Mouse (Mus musculus): ENCODE measurements at regions not wholly inside any gene's neighbourhood (a gene's known extent, or its start where the extent isn't known, plus 50 kb on each side); places are given as distances from the start of the nearest gene placed in this dataset.

DNA sequence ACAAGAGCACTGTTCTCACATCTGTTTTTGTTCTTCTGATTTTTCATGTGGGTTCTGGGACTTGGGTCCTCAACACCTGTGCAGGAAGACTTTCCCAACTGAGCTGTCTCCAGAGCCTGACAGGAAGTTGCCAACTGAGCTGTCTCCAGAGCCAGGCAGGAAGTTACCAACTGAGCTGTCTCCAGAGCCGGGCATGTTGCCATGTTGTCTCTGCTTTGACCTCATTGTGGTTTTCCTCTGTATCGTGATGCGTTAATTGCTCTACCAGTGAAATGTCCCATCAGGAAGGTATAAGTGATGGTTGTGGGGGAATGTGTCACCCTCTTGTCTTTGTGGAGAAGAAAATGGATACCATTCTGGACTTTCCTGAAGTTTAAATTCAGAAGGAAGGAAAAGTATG is 54.4 kb upstream of the Olfm4 start:
- no peak for DNase-seq (ENCODE audit: low read depth, low spot score)
- no peak for TF ChIP-seq CHD2 (IDR thresholded peaks at IDR 0.05; ENCODE audit: low read depth, low read length)
- TF ChIP-seq ZC3H11A (IDR thresholded peaks at IDR 0.05; ENCODE audit: borderline replicate concordance, low read depth, low read length) = no peak
- no peak for TF ChIP-seq ZNF384 (IDR thresholded peaks at IDR 0.05; ENCODE audit: low read depth, low read length)
- TF ChIP-seq HCFC1 (IDR thresholded peaks at IDR 0.05; ENCODE audit: borderline replicate concordance, insufficient read depth, low read length) = no peak
- Histone ChIP-seq H3K9me3 (ENCODE audit: control insufficient read depth, insufficient read depth, low read depth, low read length) (no peaks in the 10 kb centered on the region), H3K36me3 (ENCODE audit: control insufficient read depth, insufficient read depth, low read length, poor library complexity, severe bottlenecking) (no peaks in the 10 kb centered on the region), H3K4me1 (ENCODE audit: control insufficient read depth in 2 of 2, insufficient read depth in 2 of 2, low read length in 2 of 2, poor library complexity in 1 of 2) (no peaks in the 10 kb centered on the region), H3K27ac (ENCODE audit: insufficient read depth, low read depth, low read length, poor library complexity, severe bottlenecking) (no peak overlapping the region), H3K9ac (ENCODE audit: insufficient read depth, low read depth, low read length, poor library complexity, severe bottlenecking) (no peak overlapping the region), H3K4me3 (ENCODE audit: insufficient read depth in 1 of 2, low read depth in 1 of 2, low read length in 2 of 2, poor library complexity in 1 of 2, severe bottlenecking in 1 of 2) (no peak overlapping the region)
- in situ Hi-C loops (cut with MboI; ENCODE audit: low sequenced_read_pairs in 2 of 2, unreplicated experiment in 2 of 2) = no loop called here

DNA sequence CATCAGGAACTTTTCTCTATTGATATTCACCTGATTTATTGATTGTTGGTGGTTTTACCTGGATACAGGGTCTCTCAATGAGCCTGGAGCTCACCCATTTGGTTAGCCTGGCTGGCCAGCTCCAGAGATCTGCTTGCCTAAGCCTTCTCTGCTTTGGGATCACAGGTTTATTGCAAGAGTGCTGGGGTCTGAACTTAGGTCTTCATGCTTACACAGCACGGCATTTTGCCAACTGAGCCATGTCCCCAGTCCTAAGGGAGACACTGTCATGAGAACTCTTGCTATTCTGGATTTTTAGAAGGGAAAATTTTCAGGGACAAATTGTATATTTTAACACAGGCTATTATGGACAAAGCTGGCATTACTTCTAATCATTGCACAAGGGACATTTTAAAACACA is 56.7 kb upstream of the Olfm4 start:
- Histone ChIP-seq H3K9me3 (ENCODE audit: control insufficient read depth, insufficient read depth, low read depth, low read length) (no peaks in the 10 kb centered on the region), H3K4me3 (ENCODE audit: insufficient read depth in 1 of 2, low read depth in 1 of 2, low read length in 2 of 2, poor library complexity in 1 of 2, severe bottlenecking in 1 of 2) (no peak overlapping the region), H3K4me1 (ENCODE audit: control insufficient read depth in 2 of 2, insufficient read depth in 2 of 2, low read length in 2 of 2, poor library complexity in 1 of 2) (no peaks in the 10 kb centered on the region), H3K36me3 (ENCODE audit: control insufficient read depth, insufficient read depth, low read length, poor library complexity, severe bottlenecking) (no peaks in the 10 kb centered on the region), H3K9ac (ENCODE audit: insufficient read depth, low read depth, low read length, poor library complexity, severe bottlenecking) (no peak overlapping the region), H3K27ac (ENCODE audit: insufficient read depth, low read depth, low read length, poor library complexity, severe bottlenecking) (no peak overlapping the region)
- DNase-seq (ENCODE audit: low read depth, low spot score) = no peak
- in situ Hi-C loops (cut with MboI; ENCODE audit: low sequenced_read_pairs in 2 of 2, unreplicated experiment in 2 of 2) = no loop called here
- TF ChIP-seq CHD2 (IDR thresholded peaks at IDR 0.05; ENCODE audit: low read depth, low read length) (no peak), ZNF384 (IDR thresholded peaks at IDR 0.05; ENCODE audit: low read depth, low read length) (no peak), ZC3H11A (IDR thresholded peaks at IDR 0.05; ENCODE audit: borderline replicate concordance, low read depth, low read length) (no peak), MAFK (IDR thresholded peaks at IDR 0.05; ENCODE audit: insufficient read depth, low read depth, low read length) (no peak), HCFC1 (IDR thresholded peaks at IDR 0.05; ENCODE audit: borderline replicate concordance, insufficient read depth, low read length) (no peak)

DNA sequence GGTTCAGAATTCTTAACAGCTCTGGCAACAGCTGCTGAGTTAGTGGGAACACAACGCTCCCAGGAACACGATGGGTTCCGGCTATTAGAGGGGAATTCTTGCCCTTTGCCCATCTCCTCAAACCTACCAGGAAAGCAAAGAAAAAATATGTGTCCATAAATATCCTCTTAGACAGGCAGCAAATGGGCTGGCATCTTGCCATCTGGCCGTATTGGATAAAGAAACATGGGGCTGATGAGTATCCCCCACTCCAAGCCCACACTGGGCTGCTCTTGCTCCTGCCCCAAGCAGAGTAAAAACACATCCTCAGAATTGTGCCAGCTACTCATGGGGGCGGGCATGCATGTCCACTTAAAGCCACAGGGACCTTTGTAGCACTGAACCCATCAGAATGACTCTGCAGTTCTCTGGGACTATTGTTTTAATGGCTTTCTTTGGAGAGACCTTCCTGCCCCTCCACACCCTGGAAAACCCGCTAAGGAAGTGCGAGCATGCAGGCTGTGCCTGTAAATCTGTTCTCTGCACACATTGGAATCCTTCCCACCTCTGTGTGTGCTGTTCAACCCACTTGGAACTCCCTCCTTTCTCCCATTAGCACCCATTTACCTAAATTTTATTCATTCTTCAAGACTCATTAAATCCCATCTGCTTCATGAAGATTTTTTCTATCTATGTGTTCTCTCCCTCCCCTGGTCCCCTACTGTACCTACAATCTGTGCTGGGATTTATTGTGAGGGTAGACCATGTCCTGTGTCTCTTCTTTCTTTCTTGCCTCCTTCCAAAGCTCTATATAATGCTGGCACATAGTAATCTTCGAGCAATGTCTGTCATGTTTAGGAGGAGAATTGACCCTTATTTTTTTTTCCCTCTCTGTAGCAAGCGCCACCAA is 66.7 kb upstream of the Olfm4 start:
- Histone ChIP-seq H3K27ac (ENCODE audit: insufficient read depth, low read depth, low read length, poor library complexity, severe bottlenecking) (no peak overlapping the region), H3K9me3 (ENCODE audit: control insufficient read depth, insufficient read depth, low read depth, low read length) (no peaks in the 10 kb centered on the region), H3K4me1 (ENCODE audit: control insufficient read depth in 2 of 2, insufficient read depth in 2 of 2, low read length in 2 of 2, poor library complexity in 1 of 2) (no peaks in the 10 kb centered on the region), H3K4me3 (ENCODE audit: insufficient read depth in 1 of 2, low read depth in 1 of 2, low read length in 2 of 2, poor library complexity in 1 of 2, severe bottlenecking in 1 of 2) (no peak overlapping the region), H3K36me3 (ENCODE audit: control insufficient read depth, insufficient read depth, low read length, poor library complexity, severe bottlenecking) (no peaks in the 10 kb centered on the region), H3K9ac (ENCODE audit: insufficient read depth, low read depth, low read length, poor library complexity, severe bottlenecking) (no peak overlapping the region)
- DNase-seq (ENCODE audit: low read depth, low spot score) = no peak
- no peak for TF ChIP-seq ZNF384 (IDR thresholded peaks at IDR 0.05; ENCODE audit: low read depth, low read length)
- TF ChIP-seq HCFC1 (IDR thresholded peaks at IDR 0.05; ENCODE audit: borderline replicate concordance, insufficient read depth, low read length) = no peak
- no peak for TF ChIP-seq ZC3H11A (IDR thresholded peaks at IDR 0.05; ENCODE audit: borderline replicate concordance, low read depth, low read length)
- TF ChIP-seq MAFK (IDR thresholded peaks at IDR 0.05; ENCODE audit: insufficient read depth, low read depth, low read length) = no peak
- no peak for TF ChIP-seq CHD2 (IDR thresholded peaks at IDR 0.05; ENCODE audit: low read depth, low read length)
- in situ Hi-C loops (cut with MboI; ENCODE audit: low sequenced_read_pairs in 2 of 2, unreplicated experiment in 2 of 2) = no loop called here

DNA sequence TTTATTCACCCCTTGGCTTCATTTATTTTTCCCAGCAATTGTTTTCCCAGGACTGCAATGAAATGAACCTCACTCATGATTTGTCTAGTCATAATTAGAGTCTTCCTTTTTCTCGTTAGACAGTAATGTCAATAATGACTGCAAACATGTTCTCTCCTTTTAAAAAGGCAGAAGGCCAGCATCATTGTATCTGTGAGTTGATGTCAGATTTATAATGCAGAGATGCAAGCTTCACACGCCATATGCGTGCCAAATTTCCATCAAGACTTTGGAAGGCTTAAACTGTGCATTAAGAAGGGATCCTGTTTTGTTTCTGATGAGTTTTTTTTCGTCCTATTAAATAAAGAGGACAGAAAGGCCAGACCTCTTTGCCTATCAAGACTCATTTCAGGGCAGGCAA is 68.9 kb upstream of the Olfm4 start:
- TF ChIP-seq HCFC1 (IDR thresholded peaks at IDR 0.05; ENCODE audit: borderline replicate concordance, insufficient read depth, low read length) (no peak), CHD2 (IDR thresholded peaks at IDR 0.05; ENCODE audit: low read depth, low read length) (no peak), ZC3H11A (IDR thresholded peaks at IDR 0.05; ENCODE audit: borderline replicate concordance, low read depth, low read length) (no peak), MAFK (IDR thresholded peaks at IDR 0.05; ENCODE audit: insufficient read depth, low read depth, low read length) (no peak), ZNF384 (IDR thresholded peaks at IDR 0.05; ENCODE audit: low read depth, low read length) (no peak)
- Histone ChIP-seq H3K9ac (ENCODE audit: insufficient read depth, low read depth, low read length, poor library complexity, severe bottlenecking) (no peak overlapping the region), H3K36me3 (ENCODE audit: control insufficient read depth, insufficient read depth, low read length, poor library complexity, severe bottlenecking) (no peaks in the 10 kb centered on the region), H3K27ac (ENCODE audit: insufficient read depth, low read depth, low read length, poor library complexity, severe bottlenecking) (no peak overlapping the region), H3K4me1 (ENCODE audit: control insufficient read depth in 2 of 2, insufficient read depth in 2 of 2, low read length in 2 of 2, poor library complexity in 1 of 2) (no peaks in the 10 kb centered on the region), H3K4me3 (ENCODE audit: insufficient read depth in 1 of 2, low read depth in 1 of 2, low read length in 2 of 2, poor library complexity in 1 of 2, severe bottlenecking in 1 of 2) (no peak overlapping the region), H3K9me3 (ENCODE audit: control insufficient read depth, insufficient read depth, low read depth, low read length) (no peaks in the 10 kb centered on the region)
- in situ Hi-C loops (cut with MboI; ENCODE audit: low sequenced_read_pairs in 2 of 2, unreplicated experiment in 2 of 2) = no loop called here
- DNase-seq (ENCODE audit: low read depth, low spot score) = no peak

Measured in ES-E14 (cell line).